Mouse (Mus musculus) intestine, embryonic 14.5 days (tissue): ENCODE measurements around the gene F830045P16Rik. TPM values are rescaled to one million over a fixed set of nuclear protein-coding genes. Genes with fewer than 3 reads are reported as not detected.

ENCODE experiments used
- ATAC-seq: fragments of 200-750 bp; cut with Nextera tagmentation; replicated peaks from 2 replicates; pipeline ENCODE4 v1.8.0; 2017; ENCODE audit warnings: low read depth, moderate number of reproducible peaks, moderate TSS enrichment, moderate library complexity; ENCODE audit not compliant: low FRiP score, low TSS enrichment
- DNase-seq: peaks from one replicate; pipeline ENCODE4 v3.0.0-alpha.2; 2018; ENCODE audit warnings: low spot score
- H3K27ac ChIP-seq: fragments of 300-500 bp; sonication (generic); 2 replicates; pipeline ENCODE4 v1.5.1; 2014; ENCODE audit warnings: low read depth, mild to moderate bottlenecking, control low read depth
- H3K27me3 ChIP-seq: fragments of 300-500 bp; sonication (generic); replicated peaks from 2 replicates; pipeline ENCODE4 v1.6.1; 2014; ENCODE audit warnings: low read length, control low read depth; ENCODE audit not compliant: control insufficient read depth, insufficient read depth
- H3K36me3 ChIP-seq: fragments of 300-500 bp; sonication (generic); 2 replicates; pipeline ENCODE4 v1.6.1; 2014; ENCODE audit warnings: low read length, control low read depth; ENCODE audit not compliant: control insufficient read depth, insufficient read depth
- H3K4me1 ChIP-seq: fragments of 300-500 bp; sonication (generic); replicated peaks from 2 replicates; pipeline ENCODE4 v1.6.1; 2014; ENCODE audit warnings: low read length, control low read depth, mixed read lengths; ENCODE audit not compliant: control insufficient read depth, insufficient read depth
- H3K4me2 ChIP-seq: fragments of 300-500 bp; sonication (generic); 2 replicates; pipeline ENCODE4 v1.6.1; 2014; ENCODE audit warnings: low read length
- H3K4me3 ChIP-seq: fragments of 300-500 bp; sonication (generic); 2 replicates; pipeline ENCODE4 v1.5.1; 2014; ENCODE audit warnings: low read depth, low read length, control low read depth, mixed read lengths
- H3K9ac ChIP-seq: fragments of 300-500 bp; sonication (generic); 2 replicates; pipeline ENCODE4 v1.6.1; 2014; ENCODE audit warnings: mild to moderate bottlenecking, low read length
- H3K9me3 ChIP-seq: fragments of 300-500 bp; sonication (generic); 2 replicates; pipeline ENCODE4 v1.6.1; 2016; ENCODE audit warnings: low read length, control low read depth; ENCODE audit not compliant: control insufficient read depth
- WGBS: fragments of 180-500 bp; shearing (Covaris S2); extraction: QIAGEN DNeasy Blood & Tissue Kit; methylation state at CpG from one replicate; pipeline ENCODE4 v1.1.7; 2014; 5-methylcytosine and 5-hydroxymethylcytosine counted together
- polyA plus RNA-seq: library from polyadenylated mRNA; unstranded; fragments of >200 nt; fragmentation: Nextera tagmentation; extraction: Ambion mirVana; gene quantifications from 2 replicates; pipeline ENCODE4 v1.2.1, GENCODE M21; 2014

Gene F830045P16Rik
- polyA plus RNA-seq, 1 experiment from 2014 or later: not detected

DNA sequence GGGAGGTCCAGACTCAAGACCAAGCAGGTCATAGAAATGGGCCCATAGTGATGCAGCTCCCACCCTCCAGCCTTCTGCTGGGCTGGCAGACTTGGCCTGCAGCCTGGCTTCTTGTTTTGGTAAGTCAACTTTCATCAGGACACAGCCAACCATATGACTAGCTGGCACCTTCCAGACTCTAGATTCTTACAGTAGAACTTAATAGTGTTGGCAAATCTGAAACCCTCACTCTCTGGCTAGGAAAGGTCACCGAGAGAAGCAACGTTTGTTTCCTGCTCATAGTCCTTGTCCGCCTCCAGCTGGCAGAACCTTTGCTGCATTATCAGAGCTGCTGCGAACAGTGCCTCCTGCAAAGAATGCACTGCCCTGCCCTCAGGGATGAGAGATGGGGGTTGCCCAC is 1.5 kb upstream of the F830045P16Rik start:
- H3K27me3 ChIP-seq: no peaks in the 10 kb centered on the region
- no peak overlapping the region for H3K4me3 ChIP-seq
- no peak for ATAC-seq
- no peak overlapping the region for H3K9ac ChIP-seq
- no peak for DNase-seq
- H3K36me3 ChIP-seq: no peaks in the 10 kb centered on the region
- no peak overlapping the region for H3K4me2 ChIP-seq
- no peak overlapping the region for H3K27ac ChIP-seq
- H3K4me1 ChIP-seq: no peaks in the 10 kb centered on the region
- no peaks in the 10 kb centered on the region for H3K9me3 ChIP-seq
- 61% methylated on average over 4 of the region's 4 CpGs for WGBS

- ATAC-seq (no peak), DNase-seq (no peak)
- Histone ChIP-seq H3K27ac (no peak overlapping the region), H3K9ac (no peak overlapping the region), H3K9me3 (no peaks in the 10 kb centered on the region), H3K36me3 (no peaks in the 10 kb centered on the region), H3K4me1 (no peaks in the 10 kb centered on the region), H3K4me2 (no peak overlapping the region), H3K27me3 (no peaks in the 10 kb centered on the region), H3K4me3 (no peak overlapping the region)
- WGBS: 38% methylated on average over 7 of the region's 7 CpGs
Observed at GRCm38 (mm10) chr2:129537360-129537759, 958 bp upstream of the F830045P16Rik start.

- Histone ChIP-seq H3K9me3 (no peaks in the 10 kb centered on the region), H3K4me3 (no peak overlapping the region), H3K4me2 (no peak overlapping the region), H3K27ac (no peak overlapping the region), H3K27me3 (no peaks in the 10 kb centered on the region), H3K36me3 (no peaks in the 10 kb centered on the region), H3K9ac (no peak overlapping the region), H3K4me1 (no peaks in the 10 kb centered on the region)
- WGBS: 83% methylated on average over 1 of the region's 1 CpGs
- ATAC-seq (no peak), DNase-seq (no peak)
Observed at GRCm38 (mm10) chr2:129536926-129537325, 524 bp upstream of the F830045P16Rik start.

GRCm38 (mm10) chr2:129534886-129535591 is 1.4 kb downstream of the F830045P16Rik start:
- DNase-seq: no peak
- Histone ChIP-seq H3K9me3 (no peaks in the 10 kb centered on the region), H3K9ac (no peak overlapping the region), H3K36me3 (no peaks in the 10 kb centered on the region), H3K4me3 (no peak overlapping the region), H3K4me2 (no peak overlapping the region), H3K27ac (no peak overlapping the region), H3K4me1 (no peaks in the 10 kb centered on the region), H3K27me3 (no peaks in the 10 kb centered on the region)
- ATAC-seq: no peak
- 41% methylated on average over 5 of the region's 5 CpGs for WGBS

DNA sequence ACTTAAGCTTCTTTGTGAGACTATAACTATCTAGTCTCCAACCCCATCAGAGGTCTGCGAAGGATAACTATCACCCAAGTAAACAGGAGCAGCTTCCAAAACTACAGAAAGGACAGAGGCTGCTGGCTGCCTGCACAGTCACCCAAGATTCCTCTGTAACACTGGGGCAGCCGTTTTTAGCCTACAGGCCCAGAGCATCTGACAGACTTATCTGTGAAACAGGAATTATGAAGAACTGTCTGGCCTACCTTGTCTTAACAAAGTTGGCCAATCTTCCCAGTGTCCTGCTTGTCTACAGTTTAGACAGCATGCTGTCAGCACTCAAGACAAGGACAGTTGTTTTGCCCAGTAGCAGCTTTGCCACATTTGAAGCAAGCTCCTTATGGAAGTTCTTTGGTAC is 4.5 kb downstream of the F830045P16Rik start:
- Histone ChIP-seq H3K27ac (no peak overlapping the region), H3K4me2 (no peak overlapping the region), H3K4me1 (peaks cover 4% of the 10 kb centered on the region; the same call in 1 of the 2 replicates), H3K27me3 (no peaks in the 10 kb centered on the region), H3K4me3 (no peak overlapping the region), H3K9ac (no peak overlapping the region), H3K9me3 (no peaks in the 10 kb centered on the region), H3K36me3 (no peaks in the 10 kb centered on the region)
- DNase-seq (no peak), ATAC-seq (no peak)
- 69% methylated on average over 2 of the region's 2 CpGs for WGBS

- ATAC-seq: no peak
- H3K9me3 ChIP-seq: no peaks in the 10 kb centered on the region
- no peak overlapping the region for H3K27ac ChIP-seq
- H3K36me3 ChIP-seq: no peaks in the 10 kb centered on the region
- no peak overlapping the region for H3K9ac ChIP-seq
- peaks cover 4% of the 10 kb centered on the region; the same call in 1 of the 2 replicates for H3K4me1 ChIP-seq
- DNase-seq: no peak
- no peak overlapping the region for H3K4me3 ChIP-seq
- H3K27me3 ChIP-seq: no peaks in the 10 kb centered on the region
- no peak overlapping the region for H3K4me2 ChIP-seq
Observed at GRCm38 (mm10) chr2:129531102-129531501, 5.3 kb downstream of the F830045P16Rik start.

DNA sequence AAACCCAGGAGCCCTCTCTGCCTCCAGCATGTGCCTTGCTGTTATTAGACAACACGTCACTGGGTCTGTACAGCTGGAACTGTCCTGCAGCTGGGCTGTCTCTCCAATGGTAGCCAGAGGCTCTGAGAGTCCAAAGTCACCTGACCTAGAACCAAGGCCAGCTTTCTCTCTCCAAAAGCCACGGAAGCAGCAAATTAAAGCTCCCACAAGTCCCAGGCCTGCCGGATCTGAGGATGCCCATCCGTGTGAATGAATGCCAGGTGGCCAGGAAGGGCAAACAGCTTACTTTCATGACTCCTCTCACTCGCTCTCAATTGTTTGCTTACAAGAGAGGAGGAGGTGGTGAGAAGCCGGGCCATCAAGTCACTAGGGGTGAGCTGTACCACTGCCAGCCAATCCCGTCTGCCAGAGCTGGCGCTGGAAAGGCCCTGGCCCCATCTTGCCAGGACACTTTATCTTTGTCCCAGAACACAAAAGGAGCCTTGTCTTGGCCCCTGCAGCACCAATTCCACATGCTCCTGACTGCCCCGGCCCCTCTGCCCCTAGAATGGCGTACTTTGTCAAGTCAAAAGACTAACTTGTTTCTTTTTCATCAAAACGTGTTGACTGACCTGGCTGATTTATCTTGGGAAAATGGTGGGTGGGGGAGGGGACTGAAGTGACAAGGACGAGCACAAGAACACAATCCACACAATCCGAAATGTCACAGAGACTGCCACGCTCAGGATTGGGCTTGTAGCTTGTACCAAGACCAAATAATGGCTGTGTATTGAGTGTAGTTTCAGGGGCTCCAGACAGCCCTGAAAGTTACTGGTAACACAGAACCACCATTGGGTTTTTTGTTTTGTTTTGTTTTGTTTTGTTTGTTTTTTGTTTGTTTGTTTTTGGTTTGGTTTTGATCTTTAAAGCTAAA is 6.8 kb downstream of the F830045P16Rik start:
- Histone ChIP-seq H3K4me1 (peaks cover 4% of the 10 kb centered on the region; the same call in 1 of the 2 replicates), H3K27ac (peak overlapping the region; percentile 27; the same call in 1 of the 2 replicates), H3K27me3 (no peaks in the 10 kb centered on the region), H3K9me3 (no peaks in the 10 kb centered on the region), H3K9ac (no peak overlapping the region), H3K4me3 (no peak overlapping the region), H3K36me3 (no peaks in the 10 kb centered on the region), H3K4me2 (no peak overlapping the region)
- DNase-seq: peak; percentile 51
- peak; percentile 65; the same call in 1 of the 2 replicates for ATAC-seq
- WGBS: 33% methylated on average over 14 of the region's 14 CpGs

GRCm38 (mm10) chr2:129527916-129528315 is 8.5 kb downstream of the F830045P16Rik start:
- ATAC-seq (no peak), DNase-seq (no peak)
- no peaks in the 10 kb centered on the region for H3K27me3 ChIP-seq
- H3K9me3 ChIP-seq: no peaks in the 10 kb centered on the region
- whole genome bisulfite sequencing: 81% methylated on average over 4 of the region's 4 CpGs
- H3K27ac ChIP-seq: peak overlapping the region; percentile 16; the same call in 1 of the 2 replicates
- H3K4me3 ChIP-seq: no peak overlapping the region
- H3K36me3 ChIP-seq: no peaks in the 10 kb centered on the region
- H3K4me2 ChIP-seq: no peak overlapping the region
- H3K4me1 ChIP-seq: peaks cover 4% of the 10 kb centered on the region; the same call in 1 of the 2 replicates
- H3K9ac ChIP-seq: no peak overlapping the region
